Mouse (Mus musculus): ENCODE data around the gene Gtf2e1.

The Gtf2e1 gene

DNA sequence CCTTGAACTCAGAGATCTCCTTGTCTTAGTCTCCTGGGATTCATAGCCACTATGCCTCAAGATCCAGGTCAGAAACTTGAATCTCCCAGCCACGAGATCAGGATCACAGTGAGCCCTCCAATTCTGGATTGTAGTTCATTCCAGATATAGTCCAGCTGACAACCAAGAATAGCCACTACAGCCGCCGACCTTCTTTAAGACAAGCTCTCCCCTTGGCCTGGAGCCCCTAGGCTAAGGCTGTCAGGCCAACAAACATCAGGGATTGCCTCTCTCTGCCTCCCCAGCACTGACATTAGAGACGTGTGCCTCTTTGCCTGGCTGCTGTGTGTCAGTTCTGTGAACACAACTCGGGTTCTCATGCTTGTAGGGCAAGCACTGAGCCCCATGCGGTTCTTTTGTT lies 1.2 kb upstream of the Gtf2e1 start:
- no peak for DNase-seq

DNA sequence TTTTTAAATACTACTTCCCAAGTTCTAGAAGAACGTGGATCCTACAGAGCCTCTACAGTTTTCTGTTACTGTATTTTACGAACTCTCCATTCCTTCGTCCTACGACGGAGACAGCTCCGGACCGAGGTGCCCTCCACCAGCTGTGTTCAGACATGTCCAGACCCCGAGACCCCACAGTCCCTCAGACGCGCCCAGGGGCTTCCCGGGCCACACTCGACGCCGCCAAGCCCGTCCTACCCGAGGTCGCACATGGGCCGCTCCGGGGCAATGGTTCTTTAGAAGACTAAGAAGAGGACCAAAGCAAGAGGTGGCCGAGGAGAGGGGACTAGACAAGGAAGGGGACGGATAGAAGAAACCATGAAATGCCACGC lies 364 bp downstream of the Gtf2e1 start:
- no peak for DNase-seq

DNA sequence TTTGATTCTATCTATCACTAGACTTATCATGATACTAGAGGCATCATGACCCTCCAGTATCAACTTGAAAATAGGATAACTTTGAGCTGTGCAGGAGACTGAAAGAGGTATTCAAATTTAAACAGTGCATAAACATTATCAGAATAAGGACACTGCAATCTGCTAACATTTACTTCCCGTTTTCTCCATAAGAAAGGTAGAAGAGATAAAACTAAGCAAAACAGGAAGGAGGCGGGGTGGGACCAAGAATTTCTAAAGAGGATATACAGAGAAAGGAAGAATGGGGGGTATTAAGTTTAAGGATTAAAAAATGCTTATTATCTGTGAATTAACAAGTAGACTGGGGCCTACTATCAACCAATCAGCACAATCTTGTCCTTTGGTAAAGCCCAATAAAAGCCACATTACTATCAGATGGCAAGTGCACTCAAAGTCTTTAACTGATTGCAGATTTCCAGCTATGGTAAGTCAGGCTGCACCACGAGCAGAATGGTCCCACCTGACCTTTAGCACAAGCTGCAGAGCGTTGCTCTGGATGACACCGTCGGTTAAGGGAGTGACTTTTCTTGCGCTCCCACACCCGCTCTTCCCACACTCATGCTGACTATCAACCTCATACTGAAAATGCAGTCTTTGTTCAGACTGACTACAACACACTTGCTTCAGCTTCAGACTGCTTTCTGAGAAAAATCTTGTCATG lies 6.1 kb downstream of the Gtf2e1 start:
- no peak for DNase-seq

DNA sequence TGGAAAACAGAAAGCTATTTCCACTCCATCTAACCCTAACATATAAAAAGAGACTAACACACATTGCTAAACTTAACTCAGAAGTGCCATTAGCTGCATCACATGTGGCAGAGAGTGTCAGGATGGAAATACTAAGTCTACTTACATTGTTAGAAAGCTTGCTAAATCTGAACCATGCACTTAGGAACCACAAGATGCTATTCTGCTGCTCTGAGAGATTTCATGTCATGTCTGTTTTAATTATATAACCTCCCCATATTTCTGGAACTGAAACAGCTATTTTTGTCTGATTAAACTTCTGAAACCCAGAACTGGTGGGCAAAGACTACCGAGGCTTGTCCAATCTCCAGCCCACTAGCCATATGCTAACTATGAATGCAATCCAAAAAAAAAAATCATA lies 7.5 kb downstream of the Gtf2e1 start:
- DNase-seq: no peak

DNA sequence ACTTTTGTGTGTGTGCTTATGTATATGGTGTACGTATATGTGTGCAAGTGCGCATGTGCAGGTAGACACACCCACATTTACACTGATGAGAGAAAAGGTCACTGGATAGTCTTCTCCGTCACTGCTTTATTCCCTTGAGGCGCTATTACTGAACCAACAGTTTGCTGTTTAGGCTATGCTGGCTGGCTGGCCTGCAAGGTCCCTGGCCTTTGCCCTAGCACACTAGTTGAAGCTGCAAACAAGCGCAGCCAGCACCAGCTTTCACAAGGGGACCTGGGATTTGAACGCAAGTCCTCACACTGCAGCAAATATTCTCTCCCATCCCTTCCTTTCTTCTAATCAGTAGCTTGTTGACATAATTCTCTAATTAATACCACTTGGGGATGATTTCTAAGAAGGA lies 9.4 kb downstream of the Gtf2e1 start:
- no peak for DNase-seq

DNA sequence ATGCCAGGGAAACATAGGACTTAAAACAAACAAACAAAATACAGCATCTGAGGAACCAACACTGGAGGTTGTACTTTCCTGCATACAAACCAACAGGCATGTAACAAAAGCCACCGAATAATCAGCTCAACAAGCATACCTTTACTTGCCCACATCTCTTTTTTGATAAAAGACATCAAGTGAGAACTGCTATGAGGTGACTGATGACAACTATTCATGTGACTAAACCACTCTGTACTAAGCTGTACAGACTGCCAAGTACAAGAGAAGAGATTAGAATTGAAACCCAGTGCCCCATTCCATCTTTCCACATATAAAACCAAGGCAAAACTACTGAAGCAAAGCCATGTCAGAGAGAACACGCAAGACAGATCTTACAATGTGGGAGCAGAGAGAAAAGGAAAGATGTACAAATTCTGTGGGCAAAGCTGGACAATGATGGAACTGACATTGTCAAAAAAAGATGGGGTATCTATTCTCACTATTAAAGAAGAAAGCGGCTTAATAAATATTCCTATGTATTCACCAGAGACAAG lies 12.8 kb downstream of the Gtf2e1 start:
- no peak for DNase-seq

DNA sequence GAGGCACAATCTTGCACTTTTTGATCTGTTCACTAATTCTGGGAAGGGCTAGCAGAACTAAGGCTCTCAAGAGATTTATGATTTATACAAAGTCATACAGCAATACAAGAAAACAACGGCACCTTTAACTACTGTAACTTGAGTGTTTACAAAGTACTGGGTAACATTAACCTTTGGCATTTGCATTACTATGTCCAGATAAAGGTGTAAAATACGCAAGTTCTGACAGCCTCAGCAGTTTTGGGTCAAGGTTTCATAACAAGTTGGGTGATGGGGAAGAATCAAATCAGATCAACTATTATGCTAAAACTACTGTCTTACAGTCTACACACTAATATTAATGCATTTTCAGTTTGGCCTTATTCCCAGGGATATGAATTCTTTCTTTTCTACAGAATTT lies 14.5 kb downstream of the Gtf2e1 start:
- no peak for DNase-seq

DNA sequence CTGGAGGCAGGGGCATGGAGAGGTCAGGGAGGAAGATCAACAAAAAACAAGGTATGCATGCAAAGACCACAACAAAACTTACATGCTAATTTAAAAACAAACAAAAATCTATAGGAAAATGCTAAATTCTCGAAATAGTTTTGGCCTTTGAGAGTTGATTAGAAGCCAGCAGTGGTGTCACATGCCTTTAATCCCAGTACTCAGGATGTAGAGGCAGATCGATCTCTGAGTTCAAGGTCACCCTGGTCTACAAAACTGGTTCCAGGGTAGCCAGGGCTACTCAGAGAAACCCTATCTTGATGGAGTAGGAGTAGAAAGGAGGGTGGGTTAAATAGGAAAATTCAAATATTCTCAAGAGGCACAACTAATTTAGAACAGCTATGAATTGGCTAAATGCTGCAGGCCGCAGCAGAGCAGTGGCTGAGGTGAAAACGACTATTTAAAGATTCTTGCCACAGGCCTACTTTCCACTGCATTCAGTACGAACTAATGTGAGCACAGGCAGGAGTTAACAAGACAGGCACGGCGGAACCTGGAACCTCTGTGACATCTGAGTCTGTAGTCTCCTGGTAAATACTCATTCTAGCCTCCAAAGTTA lies 17.4 kb downstream of the Gtf2e1 start:
- no peak for DNase-seq

DNA sequence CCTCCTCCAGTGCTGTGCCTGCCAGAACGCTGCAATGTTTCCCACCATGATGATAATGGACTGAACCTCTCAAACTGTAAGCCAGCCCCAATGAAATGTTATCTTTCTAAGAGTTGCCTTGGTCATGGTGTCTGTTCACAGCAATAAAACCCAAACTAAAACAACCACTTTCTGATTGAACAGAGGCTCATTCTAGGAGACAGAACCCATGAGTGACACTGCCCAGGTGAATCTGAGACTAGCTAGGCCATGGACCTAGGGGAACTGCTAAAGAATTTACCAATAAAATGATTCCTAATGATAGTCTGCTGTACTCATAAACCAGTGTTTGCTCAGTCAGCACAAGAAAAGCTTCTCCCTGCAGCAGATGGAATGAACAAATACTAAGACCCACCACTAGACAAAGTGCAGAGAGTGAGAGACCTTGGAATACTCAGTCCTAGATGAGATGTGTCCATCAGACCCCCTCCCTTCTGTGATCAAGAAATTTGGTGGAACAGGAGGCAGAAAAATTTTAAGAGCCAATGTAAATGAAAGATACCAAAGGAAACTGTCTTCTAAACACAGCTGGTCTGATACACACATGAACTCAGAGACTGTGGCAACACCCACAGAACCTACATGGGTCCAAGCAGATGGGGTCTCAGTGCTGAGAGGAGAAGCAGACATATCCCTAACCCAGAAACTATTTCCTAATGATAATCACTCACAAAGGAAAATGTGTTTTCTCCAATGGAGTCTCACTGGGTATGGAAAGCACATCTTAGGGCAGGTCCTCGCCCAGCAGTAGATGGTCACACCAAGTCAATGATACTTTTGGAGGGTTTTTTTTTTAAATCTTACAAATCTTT lies 19.2 kb downstream of the Gtf2e1 start:
- no peak for DNase-seq

DNA sequence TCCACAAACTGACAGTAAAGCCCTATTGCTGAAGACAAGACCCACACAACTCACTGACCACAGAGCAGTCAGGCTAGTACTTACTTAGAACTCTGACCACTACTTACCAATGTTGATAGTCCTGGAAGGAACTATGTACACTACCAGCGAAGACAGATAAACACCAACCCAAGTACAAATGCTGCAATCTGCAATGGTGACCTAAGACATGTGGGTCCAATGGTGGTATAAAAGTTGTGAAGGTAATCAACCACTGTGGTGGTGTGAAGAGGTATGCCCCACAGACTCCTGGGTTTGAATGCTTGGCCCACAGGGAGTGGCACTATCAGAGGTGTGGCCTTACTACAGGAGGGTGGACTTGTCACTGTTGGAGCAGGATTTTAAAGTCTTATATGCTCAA lies 19.9 kb downstream of the Gtf2e1 start:
- DNase-seq: no peak

DNA sequence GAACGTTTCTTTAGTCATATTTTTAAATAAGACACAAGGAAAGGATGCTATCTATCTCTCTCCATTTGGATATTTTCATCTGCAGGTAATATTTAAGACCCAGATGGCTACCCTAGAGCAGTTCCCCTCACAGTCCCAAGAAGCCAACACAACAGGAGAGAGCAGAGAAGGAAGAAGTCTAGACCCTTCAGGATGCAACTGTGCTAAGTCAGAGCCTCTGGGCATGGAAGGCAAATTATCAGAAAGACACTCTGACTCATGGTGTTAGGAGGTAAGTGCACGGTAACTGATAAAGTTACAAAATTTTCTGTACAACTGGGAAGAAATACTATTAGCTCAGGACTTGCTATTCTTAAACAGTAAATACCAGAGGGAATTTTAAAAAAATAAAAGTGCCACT lies 20.9 kb downstream of the Gtf2e1 start:
- no peak for DNase-seq

DNA sequence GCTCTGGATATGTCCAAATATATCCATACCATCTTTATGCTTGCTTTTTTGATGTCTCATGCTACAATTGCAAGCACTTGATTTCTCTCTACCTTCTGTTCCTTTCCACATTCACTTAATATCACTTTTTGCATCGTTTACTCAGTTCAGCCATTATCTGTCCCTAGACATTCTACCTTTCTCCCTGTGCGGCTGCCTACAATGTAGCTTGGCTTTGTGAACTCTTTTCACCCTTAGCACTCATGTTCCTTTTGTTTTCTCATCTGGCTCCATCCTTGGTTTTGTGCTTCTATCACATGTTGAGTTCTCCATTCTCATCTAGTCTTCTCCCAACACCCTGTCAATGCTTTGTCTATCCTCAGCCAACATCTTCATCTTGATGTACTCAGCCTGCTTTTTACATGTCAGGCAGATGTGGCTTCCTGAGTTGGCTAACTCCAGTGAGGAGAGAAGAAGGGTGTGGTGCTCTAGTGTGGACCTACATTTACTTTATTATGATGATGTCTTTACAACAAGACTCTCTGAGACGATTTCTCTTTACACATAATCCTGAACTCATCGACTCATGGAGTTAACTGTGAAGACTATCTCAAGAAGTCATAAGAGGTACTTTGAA lies 21.9 kb downstream of the Gtf2e1 start:
- no peak for DNase-seq

DNA sequence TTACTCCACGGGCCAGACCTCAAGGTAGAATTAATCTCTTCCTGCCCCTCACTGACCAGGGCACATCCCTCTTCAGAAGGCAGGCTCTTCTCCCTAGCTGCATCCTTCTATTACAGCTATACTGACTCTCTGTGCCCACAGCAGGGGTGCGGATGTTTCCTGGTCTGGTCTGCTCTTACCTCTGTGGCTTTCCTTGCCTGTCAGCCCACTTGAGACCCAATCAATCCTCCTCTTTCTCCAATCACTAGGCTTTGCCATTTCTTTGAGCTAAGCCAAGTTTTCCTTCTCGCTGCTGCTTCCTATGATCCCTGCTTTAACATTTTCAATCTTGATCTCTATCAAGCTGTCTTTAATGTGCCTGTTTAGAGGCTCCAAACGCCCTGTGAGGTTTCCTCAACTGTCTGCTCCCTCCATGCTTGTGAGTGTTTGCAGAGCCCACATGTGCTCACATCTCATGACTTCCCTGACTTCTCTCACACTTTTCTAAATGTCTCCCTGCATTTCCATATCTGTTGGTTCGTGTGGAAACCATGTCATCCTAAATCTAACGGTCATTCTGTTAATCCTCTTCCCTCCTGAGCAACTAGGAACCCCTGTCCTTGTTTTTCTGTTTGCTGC lies 23.1 kb downstream of the Gtf2e1 start:
- no peak for DNase-seq

DNA sequence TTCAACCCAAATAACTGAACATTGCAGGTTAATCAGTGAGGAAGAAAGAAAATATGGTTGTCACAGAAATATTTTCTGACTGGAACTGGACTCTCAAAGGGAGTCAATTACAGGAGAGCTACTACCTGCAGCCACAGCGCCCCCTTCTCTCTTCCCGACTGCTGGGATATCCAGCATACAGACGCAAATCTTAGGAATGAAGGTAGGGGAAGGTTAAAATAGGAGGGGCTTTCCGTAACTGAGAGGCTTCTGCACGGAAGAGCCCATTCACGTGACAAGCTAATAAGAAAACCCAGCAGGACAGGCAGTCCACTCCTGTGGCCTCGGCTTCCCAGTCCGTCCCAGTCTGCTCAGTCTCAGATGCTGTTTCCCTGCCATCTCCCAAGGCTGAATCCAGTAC lies 24.9 kb downstream of the Gtf2e1 start:
- no peak for DNase-seq

DNA sequence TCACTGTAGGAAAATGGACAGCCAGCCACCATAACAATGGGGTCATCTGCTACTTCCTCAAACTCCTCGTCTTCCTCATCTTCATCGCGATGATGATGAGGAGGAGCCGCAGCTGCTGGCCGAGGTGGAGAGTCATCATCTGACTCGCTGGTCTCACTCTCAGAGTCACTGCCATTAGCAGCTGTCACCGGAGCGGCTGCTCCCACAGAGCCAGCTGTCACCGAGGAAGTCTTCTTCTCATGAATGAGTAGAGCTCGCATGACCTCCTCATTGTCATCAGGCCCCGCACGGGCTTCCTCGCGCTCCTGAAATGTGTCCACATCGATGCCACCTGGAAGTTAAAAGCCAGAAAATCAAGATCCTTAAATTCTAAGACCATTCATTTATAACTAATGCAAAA lies 28.1 kb downstream of the Gtf2e1 start:
- no peak for DNase-seq

DNA sequence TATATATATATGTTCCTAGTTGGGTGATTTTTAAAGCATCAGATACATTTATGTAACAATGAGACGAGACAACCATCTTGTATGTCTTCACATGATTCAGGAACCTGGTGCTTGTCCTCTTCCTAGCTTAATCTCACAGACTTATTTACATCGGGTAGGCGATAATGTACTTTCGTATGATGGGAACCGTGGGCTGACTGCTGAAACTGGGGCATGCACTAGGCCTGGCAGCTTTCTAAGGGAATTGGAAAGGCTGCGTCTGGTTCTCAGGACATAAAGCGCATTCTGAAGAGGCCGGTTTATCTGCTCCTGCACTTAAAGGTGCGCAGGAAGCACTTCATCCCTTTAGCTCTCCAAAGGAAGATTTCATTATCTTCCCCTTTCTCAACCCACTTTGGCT lies 32.8 kb downstream of the Gtf2e1 start:
- DNase-seq: no peak

DNA sequence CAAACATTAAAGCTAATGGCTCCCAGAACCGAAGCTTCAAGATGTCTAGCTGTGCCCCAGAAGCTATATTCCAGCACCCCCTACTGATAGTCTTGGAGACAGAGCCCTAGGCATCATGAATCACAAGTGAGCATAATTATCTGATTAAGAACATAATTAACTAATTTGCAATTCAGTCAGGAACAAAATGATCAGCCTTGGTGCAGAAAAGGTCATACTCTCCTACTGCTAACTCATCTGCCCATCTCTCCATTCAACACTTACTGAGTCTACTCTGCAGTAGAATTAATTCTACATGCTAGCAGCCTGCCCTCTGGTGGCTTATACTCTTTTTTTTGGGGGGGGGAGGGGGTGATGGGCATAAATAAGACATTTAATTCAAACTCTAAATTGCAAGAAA lies 35.1 kb downstream of the Gtf2e1 start:
- DNase-seq: no peak

DNA sequence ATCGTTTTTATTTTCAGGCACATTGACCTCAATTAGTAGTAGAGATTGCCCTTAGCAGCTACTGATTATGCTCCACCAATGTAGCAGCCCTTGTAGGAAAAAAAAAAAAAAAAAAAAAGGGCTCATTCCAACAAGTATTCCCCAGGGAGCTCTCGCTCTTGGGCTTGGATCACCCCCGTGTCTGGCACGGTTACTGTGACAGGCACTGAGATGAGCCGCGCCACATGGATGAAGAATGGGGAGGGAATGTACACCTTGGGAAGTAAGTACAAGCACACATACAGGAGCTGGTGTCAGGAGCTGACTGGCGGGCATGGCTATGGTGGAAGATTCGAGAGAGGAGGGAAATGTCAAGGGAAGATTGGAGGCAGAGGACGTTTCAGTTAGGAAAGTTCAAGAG lies 41.0 kb downstream of the Gtf2e1 start:
- DNase-seq: no peak

DNA sequence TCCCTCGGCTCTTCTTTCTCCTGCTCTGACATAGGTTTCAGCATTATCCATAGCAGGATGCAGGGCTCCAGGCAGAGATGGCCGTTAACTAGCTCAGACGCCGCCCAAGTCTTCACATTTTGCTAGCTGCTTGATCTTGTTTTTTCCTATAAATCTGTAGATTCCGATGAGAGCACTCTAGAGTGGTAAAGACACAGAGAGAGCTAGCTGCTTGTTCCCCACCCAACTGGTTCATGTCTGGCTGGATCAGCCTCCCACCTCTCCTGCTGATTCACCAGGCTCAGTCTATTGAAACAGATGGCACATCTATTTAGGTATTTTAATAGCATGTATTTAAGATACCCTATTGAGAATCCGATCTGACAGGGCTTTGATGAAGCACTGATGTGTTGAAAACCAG lies 44.6 kb downstream of the Gtf2e1 start:
- DNase-seq: no peak

DNA sequence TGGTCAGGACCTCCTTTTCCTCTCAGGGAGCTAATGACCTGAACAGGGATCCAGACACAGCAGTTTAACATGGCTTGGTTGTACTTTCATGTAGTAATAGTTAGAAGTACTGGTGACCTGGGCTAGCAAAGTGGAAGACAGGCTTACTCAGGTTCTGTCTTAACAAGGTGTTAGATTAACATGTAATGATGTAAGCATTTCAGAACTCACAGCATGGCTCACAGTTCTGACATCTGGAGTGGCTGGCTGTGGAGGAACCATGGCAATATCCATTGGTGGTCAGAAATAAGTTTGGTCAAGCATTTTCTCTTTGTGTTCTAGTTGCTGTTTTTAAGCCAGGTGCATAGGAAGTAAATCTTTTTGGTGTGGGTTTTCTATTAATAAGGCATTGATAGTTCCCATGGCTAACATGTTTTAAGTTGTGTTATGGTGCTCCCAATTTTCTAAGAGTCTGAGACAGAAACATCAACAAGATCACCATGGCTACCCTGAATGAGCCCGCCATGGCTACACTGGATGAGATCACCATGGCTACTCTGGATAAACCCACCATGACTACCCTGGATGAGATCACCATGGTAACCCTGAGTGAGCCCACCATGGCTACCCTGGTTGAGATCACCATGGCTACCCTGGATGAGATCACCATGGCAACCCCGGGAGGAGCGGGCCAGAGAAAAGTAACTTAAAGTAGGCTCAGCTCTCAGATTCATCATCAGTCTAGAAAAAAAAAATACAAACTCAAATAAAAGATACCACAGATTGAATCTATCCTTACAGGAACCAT lies 52.6 kb downstream of the Gtf2e1 start:
- DNase-seq: no peak

DNA sequence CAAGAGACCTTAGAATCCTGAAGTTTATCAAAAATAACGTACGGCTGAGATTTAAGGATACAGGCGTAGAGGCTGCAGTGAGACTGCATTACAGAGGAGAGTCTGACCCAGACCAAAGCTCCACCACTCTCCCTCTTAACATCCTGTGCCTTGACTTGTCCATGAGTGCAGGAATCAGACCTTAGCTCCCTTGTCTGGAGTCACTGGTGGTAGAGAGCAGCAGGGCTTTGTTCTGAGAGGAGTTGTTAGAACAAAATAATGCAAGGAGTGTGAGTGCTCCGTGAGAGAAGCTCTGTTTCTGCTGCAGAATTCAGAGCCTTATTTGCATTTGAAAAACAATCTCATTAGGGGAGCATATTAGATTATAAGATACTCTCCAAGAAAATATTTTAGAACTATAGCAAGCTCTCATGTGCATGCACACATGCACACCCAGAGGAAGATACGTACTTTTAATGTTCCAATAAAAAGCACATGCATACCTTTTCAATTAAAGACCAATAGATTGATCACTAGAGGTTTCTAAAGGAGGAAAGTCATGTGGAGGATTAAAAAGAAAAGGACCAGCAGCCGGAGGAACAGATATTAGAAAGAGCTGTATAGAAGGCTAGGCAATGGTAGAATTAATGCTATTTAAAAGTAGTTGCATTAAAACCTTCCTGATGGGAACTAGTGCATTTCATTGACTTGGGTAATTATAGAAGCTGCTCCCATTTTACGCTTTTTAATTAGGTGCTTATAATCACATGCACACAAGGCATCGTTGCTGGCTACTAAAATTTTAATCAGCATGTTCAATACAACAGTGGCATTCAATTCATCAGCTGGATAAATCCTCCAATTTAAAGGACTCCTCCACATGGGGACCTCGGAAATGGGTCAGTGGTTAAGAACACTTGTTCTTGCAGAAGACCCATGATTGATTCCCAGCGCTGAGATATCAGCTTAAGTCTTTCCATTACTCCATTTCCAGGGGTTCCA lies 61.0 kb downstream of the Gtf2e1 start:
- DNase-seq: no peak

Data from B cell, adult 2 months (primary cell).